Mouse (Mus musculus): ENCODE results near the gene Gm28551. TPM values are rescaled to one million over a fixed set of nuclear protein-coding genes. Genes with fewer than 3 reads are reported as not detected.
"Not testable (repeated sequence)": the region's sequence is repeated elsewhere in the genome, so short reads cannot be mapped to it uniquely, and the experiment has no call there.

The Gm28551 gene
- polyA plus RNA-seq, 1 experiment from 2014 or later, result 0.26 TPM

GRCm38 (mm10) chr1:53358988-53359387 lies 6.5 kb upstream of the Gm28551 start:
- Histone ChIP-seq H3K27me3 (ENCODE audit: insufficient read depth, low read length) (no peaks in the 10 kb centered on the region), H3K27ac (no peak overlapping the region), H3K4me1 (replicated peaks; ENCODE audit: insufficient read depth, low read length) (no peaks in the 10 kb centered on the region), H3K4me2 (ENCODE audit: low read length) (no peak overlapping the region), H3K4me3 (replicated peaks; ENCODE audit: low read depth, low read length) (no peak overlapping the region), H3K9me3 (replicated peaks; ENCODE audit: low read length) (no peaks in the 10 kb centered on the region), H3K36me3 (ENCODE audit: insufficient read depth, low read length) (no peaks in the 10 kb centered on the region), H3K9ac (ENCODE audit: low read depth, low read length) (no peak overlapping the region)
- DNase-seq (ENCODE audit: low spot score) (no peak), ATAC-seq (replicated peaks; ENCODE audit: low FRiP score, low read depth) (no peak)
- TF ChIP-seq CTCF (IDR thresholded peaks at IDR 0.05; ENCODE audit: low read depth), result no peak

GRCm38 (mm10) chr1:53341071-53341470 lies 11.4 kb downstream of the Gm28551 start:
- no peak for ATAC-seq (replicated peaks; ENCODE audit: low FRiP score, low read depth)
- H3K9me3 ChIP-seq (replicated peaks; ENCODE audit: low read length), result no peaks in the 10 kb centered on the region
- WGBS, result 98% methylated on average over 2 of the region's 2 CpGs
- no peaks in the 10 kb centered on the region for H3K4me1 ChIP-seq (replicated peaks; ENCODE audit: insufficient read depth, low read length)
- no peak overlapping the region for H3K27ac ChIP-seq
- no peak for DNase-seq (ENCODE audit: low spot score)
- H3K36me3 ChIP-seq (ENCODE audit: insufficient read depth, low read length), result peaks cover 20% of the 10 kb centered on the region
- no peak overlapping the region for H3K4me2 ChIP-seq (ENCODE audit: low read length)
- TF ChIP-seq CTCF (IDR thresholded peaks at IDR 0.05; ENCODE audit: low read depth), result no peak
- H3K4me3 ChIP-seq (replicated peaks; ENCODE audit: low read depth, low read length), result no peak overlapping the region
- no peak overlapping the region for H3K9ac ChIP-seq (ENCODE audit: low read depth, low read length)
- H3K27me3 ChIP-seq (ENCODE audit: insufficient read depth, low read length), result no peaks in the 10 kb centered on the region

DNA sequence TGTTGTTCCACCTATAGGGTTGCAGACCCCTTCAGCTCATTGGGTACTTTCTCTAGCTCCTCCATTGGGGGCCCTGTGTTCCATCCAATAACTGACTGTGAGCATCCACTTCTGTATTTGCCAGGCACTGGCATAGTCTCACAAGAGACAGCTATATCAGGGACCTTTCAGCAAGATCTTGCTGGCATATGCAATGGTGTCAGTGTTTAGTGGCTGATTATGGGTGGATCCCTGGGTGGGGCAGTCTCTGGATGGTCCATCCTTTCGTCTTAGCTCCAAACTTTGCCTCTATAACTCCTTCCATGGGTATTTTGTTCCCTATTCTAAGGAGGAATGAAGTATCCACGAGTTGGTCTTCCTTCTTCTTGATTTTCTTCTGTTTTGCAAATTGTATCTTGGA lies 15.1 kb downstream of the Gm28551 start:
- not testable (repeated sequence) for H3K9me3 ChIP-seq (replicated peaks; ENCODE audit: low read length); H3K27ac ChIP-seq; H3K36me3 ChIP-seq (ENCODE audit: insufficient read depth, low read length); H3K4me2 ChIP-seq (ENCODE audit: low read length); DNase-seq (ENCODE audit: low spot score); H3K9ac ChIP-seq (ENCODE audit: low read depth, low read length); H3K27me3 ChIP-seq (ENCODE audit: insufficient read depth, low read length); H3K4me1 ChIP-seq (replicated peaks; ENCODE audit: insufficient read depth, low read length); H3K4me3 ChIP-seq (replicated peaks; ENCODE audit: low read depth, low read length); ATAC-seq (replicated peaks; ENCODE audit: low FRiP score, low read depth)
- 66% methylated on average over 2 of the region's 2 CpGs for WGBS

DNA sequence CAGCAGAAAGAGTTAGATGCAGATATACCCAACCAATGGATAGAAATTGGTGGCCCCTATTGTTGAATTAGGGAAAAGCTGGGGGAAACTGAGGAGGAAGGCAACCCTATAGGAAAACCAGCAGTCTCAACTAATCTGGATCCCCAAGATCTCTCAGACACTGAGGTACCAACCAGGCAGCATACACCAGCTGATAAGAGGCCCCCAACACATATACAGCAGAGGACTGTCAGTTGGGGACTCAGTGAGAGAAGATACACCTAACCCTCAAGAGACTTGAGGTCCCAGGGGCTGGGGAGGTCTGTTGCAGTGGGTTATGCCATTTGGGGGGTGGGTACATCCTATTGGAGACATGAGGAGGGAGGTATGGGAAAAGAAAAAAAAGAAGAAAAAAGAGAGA lies 17.0 kb downstream of the Gm28551 start:
- Histone ChIP-seq H3K4me3 (replicated peaks; ENCODE audit: low read depth, low read length) (no peak overlapping the region), H3K4me2 (ENCODE audit: low read length) (no peak overlapping the region), H3K9ac (ENCODE audit: low read depth, low read length) (no peak overlapping the region), H3K9me3 (replicated peaks; ENCODE audit: low read length) (no peaks in the 10 kb centered on the region), H3K4me1 (replicated peaks; ENCODE audit: insufficient read depth, low read length) (no peaks in the 10 kb centered on the region), H3K27ac (no peak overlapping the region), H3K27me3 (ENCODE audit: insufficient read depth, low read length) (no peaks in the 10 kb centered on the region), H3K36me3 (ENCODE audit: insufficient read depth, low read length) (no peaks in the 10 kb centered on the region)
- no peak for TF ChIP-seq CTCF (IDR thresholded peaks at IDR 0.05; ENCODE audit: low read depth)
- ATAC-seq (replicated peaks; ENCODE audit: low FRiP score, low read depth), result no peak
- DNase-seq (ENCODE audit: low spot score), result no peak

DNA sequence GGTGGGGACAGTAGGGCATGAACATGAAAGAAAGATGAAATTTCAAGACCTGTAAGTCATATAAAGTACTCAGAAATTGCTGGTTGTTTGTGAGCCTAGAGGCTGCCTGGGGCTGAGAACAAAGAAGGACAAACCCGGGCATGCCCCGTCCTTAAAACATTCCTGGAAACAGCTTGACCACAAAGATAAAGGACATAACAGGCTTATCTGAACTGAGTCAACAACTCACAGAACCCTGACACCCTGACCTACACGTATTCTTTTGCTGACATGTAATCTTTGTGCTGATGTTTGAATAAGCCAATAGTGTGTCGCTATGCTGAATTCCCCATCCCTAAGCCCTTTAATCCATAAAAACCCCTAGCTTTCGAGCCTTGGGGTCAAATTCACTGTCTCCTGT lies 18.9 kb downstream of the Gm28551 start:
- H3K9me3 ChIP-seq (replicated peaks; ENCODE audit: low read length); H3K27me3 ChIP-seq (ENCODE audit: insufficient read depth, low read length); H3K27ac ChIP-seq; DNase-seq (ENCODE audit: low spot score); H3K4me1 ChIP-seq (replicated peaks; ENCODE audit: insufficient read depth, low read length); H3K36me3 ChIP-seq (ENCODE audit: insufficient read depth, low read length); H3K4me3 ChIP-seq (replicated peaks; ENCODE audit: low read depth, low read length); ATAC-seq (replicated peaks; ENCODE audit: low FRiP score, low read depth); H3K4me2 ChIP-seq (ENCODE audit: low read length); H3K9ac ChIP-seq (ENCODE audit: low read depth, low read length): not testable (repeated sequence)
- 76% methylated on average over 5 of the region's 5 CpGs for WGBS

DNA sequence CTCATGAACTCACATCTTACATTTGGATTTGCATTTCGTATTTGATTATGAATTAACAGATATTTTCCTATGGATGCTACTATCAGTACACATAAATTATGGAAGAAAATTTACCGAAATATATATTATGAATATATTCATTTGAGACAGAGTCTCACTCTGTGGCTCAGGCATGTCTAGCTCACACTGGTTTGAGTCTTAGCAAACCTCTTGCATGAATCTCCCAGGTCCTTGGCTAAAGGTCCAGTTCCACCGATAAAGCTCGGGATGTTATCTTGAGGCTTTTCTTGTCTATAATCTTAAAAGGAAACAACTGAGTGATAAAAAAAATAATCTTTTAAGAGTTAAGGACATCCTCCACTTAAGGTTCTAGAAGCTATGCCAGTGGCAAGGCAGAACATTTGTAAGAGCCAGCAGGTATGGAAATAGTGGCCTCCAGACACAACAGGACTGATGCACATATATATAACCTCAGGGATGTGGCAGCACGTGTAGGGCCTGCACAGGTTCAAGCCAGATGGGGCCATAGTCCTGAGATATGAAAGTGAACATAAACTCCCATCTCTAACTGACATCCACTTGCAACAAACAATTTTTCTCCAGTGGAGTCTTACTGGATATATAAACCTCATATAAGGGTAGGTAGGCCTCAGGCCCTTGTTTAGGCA lies 27.5 kb downstream of the Gm28551 start:
- Histone ChIP-seq H3K9me3 (replicated peaks; ENCODE audit: low read length) (no peaks in the 10 kb centered on the region), H3K4me1 (replicated peaks; ENCODE audit: insufficient read depth, low read length) (no peaks in the 10 kb centered on the region), H3K27ac (no peak overlapping the region), H3K9ac (ENCODE audit: low read depth, low read length) (no peak overlapping the region), H3K4me2 (ENCODE audit: low read length) (no peak overlapping the region), H3K36me3 (ENCODE audit: insufficient read depth, low read length) (no peaks in the 10 kb centered on the region), H3K27me3 (ENCODE audit: insufficient read depth, low read length) (no peaks in the 10 kb centered on the region), H3K4me3 (replicated peaks; ENCODE audit: low read depth, low read length) (no peak overlapping the region)
- WGBS, result 94% methylated on average over 5 of the region's 5 CpGs
- DNase-seq (ENCODE audit: low spot score), result no peak
- no peak for TF ChIP-seq CTCF (IDR thresholded peaks at IDR 0.05; ENCODE audit: low read depth)
- no peak for ATAC-seq (replicated peaks; ENCODE audit: low FRiP score, low read depth)

DNA sequence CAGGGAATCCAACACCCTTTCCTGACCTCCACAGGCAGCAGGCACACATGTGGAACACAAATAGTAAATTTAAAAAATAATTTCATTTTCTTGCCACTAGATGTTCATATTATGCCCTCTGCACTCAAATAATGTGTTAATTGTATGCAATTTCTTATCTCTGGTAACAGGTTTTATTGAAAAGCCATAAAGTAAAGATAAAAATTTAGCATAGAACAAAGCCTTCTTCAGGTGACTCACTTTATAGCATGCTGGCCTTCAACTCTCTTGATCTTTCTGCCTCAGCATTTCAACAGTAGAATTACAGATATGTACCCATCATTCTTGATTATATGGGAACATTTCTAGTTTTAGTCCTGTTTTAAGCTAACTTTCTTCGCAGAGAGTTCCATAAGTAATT lies 28.2 kb downstream of the Gm28551 start:
- Histone ChIP-seq H3K4me1 (replicated peaks; ENCODE audit: insufficient read depth, low read length) (no peaks in the 10 kb centered on the region), H3K27me3 (ENCODE audit: insufficient read depth, low read length) (no peaks in the 10 kb centered on the region), H3K27ac (no peak overlapping the region), H3K4me3 (replicated peaks; ENCODE audit: low read depth, low read length) (no peak overlapping the region), H3K36me3 (ENCODE audit: insufficient read depth, low read length) (no peaks in the 10 kb centered on the region), H3K9me3 (replicated peaks; ENCODE audit: low read length) (no peaks in the 10 kb centered on the region), H3K9ac (ENCODE audit: low read depth, low read length) (no peak overlapping the region), H3K4me2 (ENCODE audit: low read length) (no peak overlapping the region)
- ATAC-seq (replicated peaks; ENCODE audit: low FRiP score, low read depth), result no peak
- TF ChIP-seq CTCF (IDR thresholded peaks at IDR 0.05; ENCODE audit: low read depth), result no peak
- DNase-seq (ENCODE audit: low spot score), result no peak
- WGBS, result 92% methylated on average over 1 of the region's 1 CpGs

All from kidney, postnatal 0 days (tissue).